Mouse (Mus musculus): ENCODE measurements around the gene Gata3.

DNA sequence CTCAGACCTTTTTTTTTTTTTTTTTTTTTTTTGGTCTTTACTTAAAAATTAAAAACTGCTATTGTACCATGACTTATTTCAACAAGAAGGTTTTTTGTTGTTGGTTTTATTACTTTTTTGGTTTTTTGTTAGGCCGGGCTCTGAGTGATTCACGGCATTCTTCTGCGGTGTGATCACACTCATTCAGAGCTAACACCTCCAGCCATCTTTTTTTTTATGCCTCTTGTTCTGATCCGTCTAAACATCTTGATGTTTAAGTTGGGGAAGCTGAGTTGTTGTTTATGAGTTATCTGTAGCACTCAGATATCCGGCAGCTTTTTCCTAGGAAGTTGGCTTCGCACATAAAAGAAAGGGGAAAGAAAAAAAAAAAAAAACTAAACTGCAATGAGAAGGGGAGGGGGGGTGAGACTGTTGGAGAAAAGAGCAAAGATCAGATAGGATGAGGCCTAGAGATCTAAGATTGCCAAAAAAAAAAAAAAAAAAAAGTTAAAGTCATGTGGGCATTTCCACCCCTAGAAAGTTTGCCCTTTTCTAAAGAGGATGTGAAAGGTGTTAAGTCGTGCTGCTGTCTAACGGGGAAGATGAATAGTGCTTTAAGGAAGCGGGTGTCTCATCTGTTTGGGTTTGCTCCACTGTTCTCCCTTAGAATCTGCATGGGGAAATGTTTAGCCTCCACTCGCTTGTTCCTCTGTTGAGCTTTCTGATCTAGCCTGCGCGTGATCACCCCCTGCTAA, 22.6 kb downstream of the Gata3 start:
- TF ChIP-seq POLR2A (IDR thresholded peaks at IDR 0.05; ENCODE audit: low read depth, low read length) (no peak), CTCF (conservative IDR thresholded peaks at IDR 0.05; ENCODE audit: insufficient read depth, insufficient read length, low read depth, low read length) (no peak)

Measured in kidney, adult 2 months (tissue).